Comparison of ENCODE assay signal across 8 mouse cellular contexts in the genomic region with DNA sequence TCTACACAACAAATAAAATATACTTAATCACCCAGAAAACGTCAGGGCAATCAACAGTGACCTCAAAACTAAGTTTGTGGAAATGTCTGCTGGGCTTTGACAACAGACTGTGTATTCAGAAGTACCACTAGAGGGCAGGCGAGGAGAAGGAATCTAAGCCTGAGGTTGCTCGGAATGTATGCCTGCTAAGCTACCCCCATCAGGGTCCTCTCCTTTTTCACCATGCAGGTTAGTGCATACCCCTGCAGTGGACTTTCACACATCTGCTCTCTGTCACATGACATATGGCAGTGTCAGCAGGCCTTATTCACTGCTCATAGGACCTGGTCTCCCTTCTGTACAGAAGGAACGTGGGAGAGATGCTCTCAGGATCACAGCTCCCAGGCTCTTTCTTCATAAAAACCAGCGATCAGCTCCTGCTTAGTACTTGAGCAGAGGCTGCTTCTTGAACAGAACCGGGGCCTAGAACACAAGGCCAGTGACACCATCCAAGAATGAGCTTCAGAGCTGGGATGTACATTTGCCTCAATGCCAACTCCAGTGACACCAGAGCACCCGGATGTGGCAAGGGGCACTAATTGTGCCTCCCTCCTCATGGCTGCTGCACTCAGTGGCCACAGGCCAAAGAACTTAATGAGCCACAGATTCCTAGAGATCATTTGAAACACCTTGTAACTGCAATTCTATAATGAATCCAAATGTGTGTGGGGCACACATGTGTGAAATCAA.
DNase-seq lines count a peak whose midpoint lies in the region; TF ChIP-seq lines count a peak whose summit lies in the region.

No protein-coding gene starts in this region.

- TF ChIP-seq POLR2A in cortical plate, adult 2 months (IDR thresholded peaks at IDR 0.05; ENCODE audit: extremely low read depth, insufficient read depth, low read length) = no peak

- no peak overlapping the region for H3K4me3 ChIP-seq in cortical plate, adult 2 months (ENCODE audit: insufficient read depth, low read length)

- peak; percentile 49 for DNase-seq in gastrocnemius, adult 18-20 months (ENCODE audit: low spot score)
- no peak for DNase-seq in gastrocnemius, adult 8-10 months (ENCODE audit: low spot score in 2 of 2)
- DNase-seq in MN1 (ENCODE audit: low spot score) = peak; percentile 21
- peak; percentile 42 to 68 for DNase-seq in heart, postnatal 10 days
- DNase-seq in layer of hippocampus, adult 18-20 months (ENCODE audit: low spot score in 2 of 2) = peak; percentile 9 to 59
- DNase-seq in lung, postnatal 14 days = peak; percentile 64
- DNase-seq in right cerebral cortex, postnatal 10 days (ENCODE audit: low spot score in 2 of 2) = peak; percentile 53 to 73

- no peak overlapping the region for H3K27ac ChIP-seq in cortical plate, adult 2 months (ENCODE audit: insufficient read depth, low read length)

- intact Hi-C loops in heart, postnatal 10 days (cut with DNase I) = loop anchor here (2.0 to 10.0 kb wide), 8 partner anchors 58 to 872 kb away; a partner anchor contains a TSS

- TF ChIP-seq CTCF in cortical plate, adult 2 months (IDR thresholded peaks at IDR 0.05; ENCODE audit: extremely low read depth, insufficient read depth, low read length) = peak; percentile 88

- 0 out of 2 replicates have a peak, but pooled peaks cover 1% of the 10 kb centered on the region for H3K4me1 ChIP-seq in cortical plate, adult 2 months (ENCODE audit: control insufficient read depth, insufficient read depth, low read length)

Comparison
In these comparisons a context has a peak if more than half of its experiments do, and no peak if none do; other contexts are left out.
1. DNase-seq: peak in gastrocnemius, adult 18-20 months (single experiment), MN1 (single experiment), heart, postnatal 10 days (2 of 2), layer of hippocampus, adult 18-20 months (2 of 2), lung, postnatal 14 days (single experiment) and right cerebral cortex, postnatal 10 days (2 of 2); none in gastrocnemius, adult 8-10 months (0 of 2).